Mouse (Mus musculus) E14TG2a.4 (cell line): ENCODE data around the gene Gm19426.
A peak's percentile ranks its signal among the peaks of the same experiment; 100 is the strongest.

ENCODE experiments used
- H3K27me3 ChIP-seq: 2 replicates; pipeline ENCODE4 v1.6.1; 2014; ENCODE audit warnings: low read length, control low read depth; ENCODE audit not compliant: insufficient read depth
- H3K36me3 ChIP-seq: 2 replicates; pipeline ENCODE4 v1.6.1; 2014; ENCODE audit warnings: low read length, control low read depth; ENCODE audit not compliant: insufficient read depth
- H3K4me1 ChIP-seq: replicated peaks from 2 replicates; pipeline ENCODE4 v1.6.1; 2014; ENCODE audit warnings: low read depth, low read length, control low read depth
- H3K4me3 ChIP-seq: replicated peaks from 2 replicates; pipeline ENCODE4 v1.5.1; 2014; ENCODE audit warnings: mild to moderate bottlenecking, low read length
- H3K9me3 ChIP-seq: 2 replicates; pipeline ENCODE4 v1.6.1; 2014; ENCODE audit warnings: low read length, control low read depth
- CTCF ChIP-seq: conservative IDR thresholded peaks from 2 replicates; pipeline ENCODE4 v1.5.1; 2014; ENCODE audit warnings: low read length
- NANOG ChIP-seq: IDR thresholded peaks from 2 replicates; pipeline ENCODE4 v1.6.1; 2014; ENCODE audit warnings: borderline replicate concordance, low read length, mixed read lengths
- POU5F1 ChIP-seq: IDR thresholded peaks from 2 replicates; pipeline ENCODE4 v1.6.1; 2014; ENCODE audit warnings: low read length, borderline replicate concordance

The Gm19426 gene

DNA sequence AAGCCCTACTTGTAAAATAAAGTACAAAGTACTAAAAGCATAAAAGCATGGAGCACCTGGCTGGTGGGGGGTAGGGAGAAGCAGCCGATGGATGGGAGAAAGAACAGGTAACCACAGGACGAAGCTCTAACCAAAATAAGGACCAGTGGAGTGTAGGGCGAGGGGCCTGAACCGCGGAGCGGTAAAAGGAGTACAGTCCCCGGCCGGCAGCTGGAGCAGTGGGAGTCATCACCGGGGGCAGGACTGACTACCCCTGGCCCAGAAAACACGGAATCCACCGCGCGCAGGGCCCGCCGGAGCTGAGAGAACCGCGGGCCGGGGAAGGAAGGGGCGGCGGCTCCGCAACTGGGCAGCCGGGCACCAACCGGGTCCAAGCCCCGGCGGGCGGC lies 29.0 kb downstream of the Gm19426 start:
- TF ChIP-seq POU5F1 (no peak), NANOG (no peak), CTCF (no peak)
- Histone ChIP-seq H3K27me3 (no peaks in the 10 kb centered on the region), H3K9me3 (no peaks in the 10 kb centered on the region), H3K4me1 (peaks cover 46% of the 10 kb centered on the region), H3K36me3 (peaks cover 24% of the 10 kb centered on the region), H3K4me3 (peak overlapping the region; percentile 99)

DNA sequence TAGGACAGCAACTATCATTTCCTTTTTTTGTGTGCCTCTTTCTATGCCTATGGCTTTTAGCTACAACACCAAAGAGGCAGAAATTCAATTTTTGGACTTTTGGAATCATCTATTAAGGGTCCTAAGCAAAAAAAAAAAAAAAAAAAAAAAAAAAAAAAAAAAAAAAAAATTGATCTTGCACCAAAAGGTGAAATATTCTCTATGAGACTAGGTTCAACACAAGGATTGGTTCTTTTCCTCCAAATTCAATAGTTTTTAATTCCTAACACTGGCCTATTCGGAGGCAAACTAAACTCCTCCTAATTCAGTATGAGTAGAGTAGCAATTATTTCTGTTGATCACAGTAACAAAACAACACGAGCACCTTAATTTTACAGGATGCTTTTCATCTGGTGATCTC lies 31.6 kb downstream of the Gm19426 start:
- Histone ChIP-seq H3K36me3 (peaks cover 49% of the 10 kb centered on the region), H3K4me3 (no peak overlapping the region), H3K9me3 (no peaks in the 10 kb centered on the region), H3K27me3 (no peaks in the 10 kb centered on the region), H3K4me1 (peaks cover 60% of the 10 kb centered on the region)
- TF ChIP-seq POU5F1 (no peak), CTCF (no peak), NANOG (no peak)

DNA sequence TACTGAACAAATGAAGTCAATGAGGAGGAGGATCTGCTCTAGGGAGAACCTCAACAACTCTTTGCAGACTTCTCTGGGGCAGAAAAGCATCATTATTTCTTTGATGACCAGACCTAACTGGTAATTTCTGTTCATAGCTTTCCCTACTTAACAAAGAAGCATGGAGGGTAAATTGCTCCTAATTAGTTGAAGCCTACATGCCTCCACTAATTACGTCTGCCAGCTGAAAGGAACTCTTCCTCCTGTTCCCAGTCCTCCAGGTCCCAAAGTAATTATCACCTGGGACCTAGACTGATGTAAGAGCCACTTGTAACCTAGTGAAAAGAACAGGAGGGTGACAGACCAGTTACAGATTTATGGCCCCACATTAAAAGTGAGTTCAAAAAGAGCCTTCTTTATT lies 35.9 kb downstream of the Gm19426 start:
- Histone ChIP-seq H3K9me3 (no peaks in the 10 kb centered on the region), H3K4me3 (no peak overlapping the region), H3K27me3 (no peaks in the 10 kb centered on the region), H3K36me3 (peaks cover 86% of the 10 kb centered on the region), H3K4me1 (peaks cover 60% of the 10 kb centered on the region)
- TF ChIP-seq CTCF (no peak), POU5F1 (no peak), NANOG (no peak)

DNA sequence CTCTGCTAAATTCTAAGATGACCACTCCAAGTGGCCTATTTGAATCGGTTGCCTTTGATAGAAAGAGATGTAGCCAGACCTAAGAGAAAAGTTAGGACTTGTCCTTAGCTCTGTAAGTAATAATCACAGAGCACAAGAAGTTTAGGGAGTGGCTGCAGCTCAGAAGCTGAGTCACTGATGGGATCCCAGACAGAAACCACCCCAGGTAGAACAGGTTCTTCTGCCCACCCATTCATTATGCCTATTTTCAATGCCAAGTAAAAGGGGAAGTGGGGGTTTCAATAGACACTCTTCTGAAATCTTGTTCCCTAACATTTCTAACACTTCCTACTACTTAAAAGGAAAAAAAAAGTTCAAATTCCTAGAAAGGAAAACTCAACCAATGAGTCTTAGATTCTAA lies 38.2 kb downstream of the Gm19426 start:
- H3K36me3 ChIP-seq = peaks cover 87% of the 10 kb centered on the region
- TF ChIP-seq NANOG (no peak), POU5F1 (no peak), CTCF (no peak)
- no peaks in the 10 kb centered on the region for H3K27me3 ChIP-seq
- no peaks in the 10 kb centered on the region for H3K9me3 ChIP-seq
- H3K4me1 ChIP-seq = peaks cover 47% of the 10 kb centered on the region
- no peak overlapping the region for H3K4me3 ChIP-seq

DNA sequence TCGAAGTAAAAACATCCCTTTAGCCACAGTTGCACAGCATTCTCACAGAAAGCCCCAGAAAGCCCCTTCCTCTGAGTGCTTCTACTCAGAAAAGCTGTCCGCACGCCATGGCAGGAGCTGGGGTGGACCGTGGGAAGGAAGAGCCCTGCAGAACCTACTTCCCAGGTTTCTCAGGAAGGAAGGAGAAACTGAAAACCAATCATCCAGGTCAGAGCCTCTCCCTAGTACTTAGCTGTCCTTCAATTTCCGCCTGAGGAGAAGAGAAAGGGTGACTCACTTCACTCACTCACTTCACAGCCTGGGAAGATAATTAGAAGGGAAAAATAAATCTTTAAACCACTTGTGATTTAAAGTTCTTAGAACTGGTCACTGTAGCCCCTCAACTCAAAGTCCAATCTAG lies 39.1 kb downstream of the Gm19426 start:
- Histone ChIP-seq H3K9me3 (no peaks in the 10 kb centered on the region), H3K36me3 (peaks cover 84% of the 10 kb centered on the region), H3K27me3 (no peaks in the 10 kb centered on the region), H3K4me3 (no peak overlapping the region), H3K4me1 (peaks cover 38% of the 10 kb centered on the region)
- no peak for TF ChIP-seq POU5F1
- no peak for TF ChIP-seq NANOG
- no peak for TF ChIP-seq CTCF

DNA sequence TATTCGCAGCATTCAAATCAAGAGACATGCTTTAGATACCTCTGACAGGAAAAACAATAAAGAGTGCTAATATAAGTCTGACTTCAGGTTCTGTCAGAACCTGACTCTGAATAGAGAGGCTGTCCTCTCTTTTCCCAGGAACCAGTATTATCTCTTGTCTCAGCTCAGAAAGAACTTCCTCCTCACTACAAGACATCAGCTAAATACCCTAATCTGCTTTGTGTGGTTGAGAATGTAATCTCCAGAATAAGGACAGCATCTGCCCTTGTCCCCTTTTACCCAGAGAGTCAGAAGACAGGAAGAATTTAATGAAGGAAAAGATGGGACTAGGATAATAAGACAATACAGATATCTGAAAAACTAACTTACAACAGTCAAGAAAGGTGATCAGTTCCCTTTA lies 40.0 kb downstream of the Gm19426 start:
- H3K36me3 ChIP-seq = peaks cover 84% of the 10 kb centered on the region
- peaks cover 36% of the 10 kb centered on the region for H3K4me1 ChIP-seq
- no peak for TF ChIP-seq POU5F1
- no peak for TF ChIP-seq NANOG
- no peak for TF ChIP-seq CTCF
- no peaks in the 10 kb centered on the region for H3K27me3 ChIP-seq
- no peaks in the 10 kb centered on the region for H3K9me3 ChIP-seq
- no peak overlapping the region for H3K4me3 ChIP-seq

DNA sequence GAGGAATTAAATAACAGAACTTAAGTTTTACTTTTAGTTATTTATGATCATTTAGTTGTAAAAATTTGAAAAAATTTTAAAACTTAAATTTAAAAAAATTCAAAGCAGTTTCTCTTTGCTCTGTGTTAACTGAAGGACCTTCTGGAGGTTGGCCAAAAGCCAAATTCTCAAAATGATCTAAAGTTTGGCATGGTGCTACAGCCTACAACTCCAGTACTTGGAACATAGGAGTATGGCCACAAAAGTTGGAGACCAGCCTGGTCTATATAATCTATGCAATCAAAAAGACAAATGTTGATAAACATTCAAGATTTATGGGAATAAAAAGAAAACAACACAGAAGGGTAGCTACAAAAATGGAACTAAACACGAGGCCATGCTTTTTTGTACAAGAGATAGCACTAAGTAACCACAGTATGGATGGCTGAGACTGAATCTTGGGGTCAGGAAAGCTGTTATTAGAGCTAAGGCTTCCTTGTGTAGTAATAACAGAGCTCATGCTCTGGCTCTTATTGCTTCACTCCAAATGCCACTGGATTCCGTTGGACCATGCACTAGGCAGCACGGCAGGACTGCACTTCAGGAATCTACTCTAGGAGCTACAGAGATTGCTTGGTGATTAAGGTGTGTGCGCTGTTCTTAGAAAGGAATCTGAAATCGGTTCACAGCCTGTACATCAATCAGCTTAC lies 48.3 kb downstream of the Gm19426 start:
- no peaks in the 10 kb centered on the region for H3K9me3 ChIP-seq
- peaks cover 11% of the 10 kb centered on the region for H3K4me1 ChIP-seq
- TF ChIP-seq POU5F1 (no peak), CTCF (no peak), NANOG (no peak)
- no peaks in the 10 kb centered on the region for H3K27me3 ChIP-seq
- no peak overlapping the region for H3K4me3 ChIP-seq
- H3K36me3 ChIP-seq = peaks cover 78% of the 10 kb centered on the region
